ENCODE assay signal across 26 mouse cellular contexts in the genomic region with DNA sequence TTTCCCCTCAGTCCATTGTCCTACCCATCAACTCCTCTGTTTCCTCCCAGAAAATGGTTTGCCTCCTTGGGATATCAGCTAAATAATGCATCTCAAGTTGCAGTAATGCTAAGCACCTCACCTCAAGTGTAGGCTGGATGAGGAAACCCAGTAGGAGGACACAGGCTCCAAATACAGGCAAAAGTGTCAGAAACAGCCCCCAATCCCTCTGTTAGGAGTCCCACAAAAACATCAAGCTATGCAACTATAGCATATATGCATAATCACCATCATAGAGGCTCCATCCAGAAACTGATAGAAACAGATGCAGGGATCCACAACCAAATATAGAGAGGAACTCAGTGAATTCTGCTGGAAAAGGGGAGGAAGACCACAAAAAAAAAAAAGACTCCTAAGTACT.
"Had no signal": no experiment of that assay in that cellular context is flagged by ENCODE, and none has a peak within 500 bp of the region (broad histone marks: within the 10 kb centered on the region; RNA-seq: fewer than 3 reads in every experiment).

No protein-coding gene starts in this region.

- H3K4me3 ChIP-seq: heart, adult 2 months; heart, embryonic 13.5 days; heart, embryonic 15.5 days; hindbrain, embryonic 13.5 days; hindbrain, embryonic 15.5 days; kidney, embryonic 15.5 days; limb, embryonic 13.5 days; limb, embryonic 15.5 days; liver, embryonic 12.5 days had no signal

- ATAC-seq: forebrain, postnatal 0 days; hindbrain, postnatal 0 days; intestine, embryonic 16.5 days; liver, embryonic 12.5 days had no signal

- H3K27ac ChIP-seq: heart, adult 2 months; heart, embryonic 13.5 days; heart, embryonic 15.5 days; hindbrain, embryonic 13.5 days; hindbrain, embryonic 15.5 days; hindbrain, postnatal 0 days; kidney, embryonic 15.5 days; kidney, postnatal 0 days; limb, embryonic 13.5 days; limb, embryonic 15.5 days; liver, embryonic 12.5 days; liver, embryonic 14.5 days had no signal

- DNase-seq: forebrain, postnatal 0 days; gastrocnemius, postnatal 14 days; gastrocnemius, postnatal 36 days; heart, adult 11 months; heart, adult 2 months; heart, postnatal 14 days; heart, postnatal 36 days; kidney, adult 11 months; kidney, adult 2 months; kidney, adult 9 months; kidney, postnatal 14 days; kidney, postnatal 36 days; layer of hippocampus, adult 9-11 months; layer of hippocampus, postnatal 36 days had no signal
